Mouse (Mus musculus) layer of hippocampus, adult 2 months (tissue): Measurements from ENCODE around the gene Hoxd12. TPM values are rescaled to one million over a fixed set of nuclear protein-coding genes. Genes with fewer than 3 reads are reported as not detected.
A peak's percentile ranks its signal among the peaks of the same experiment; 100 is the strongest.

Experiments used
- DNase-seq, 2 experiments: peaks; one replicate each; pipeline ENCODE4 v3.0.0; 2022; ENCODE audit warnings: low spot score in 2 of 2
- H3K27ac ChIP-seq: fragments of 200-600 bp; 2 replicates; pipeline ENCODE4 v1.8.1; 2022
- H3K4me3 ChIP-seq: fragments of 200-600 bp; 2 replicates; pipeline ENCODE4 v1.8.1; 2022; ENCODE audit warnings: mild to moderate bottlenecking
- CTCF ChIP-seq: fragments of 200-600 bp; conservative IDR thresholded peaks from 2 replicates; pipeline ENCODE4 v1.8.1; 2022; ENCODE audit warnings: antibody characterized with exemption, mild to moderate bottlenecking, moderate library complexity
- total RNA-seq, 2 experiments: library from RNA; stranded (reverse); gene quantifications; 2 replicates each; pipeline ENCODE4 v1.2.3; 2021

The Hoxd12 gene
- total RNA-seq, 2 experiments from 2014 or later = not detected

DNA sequence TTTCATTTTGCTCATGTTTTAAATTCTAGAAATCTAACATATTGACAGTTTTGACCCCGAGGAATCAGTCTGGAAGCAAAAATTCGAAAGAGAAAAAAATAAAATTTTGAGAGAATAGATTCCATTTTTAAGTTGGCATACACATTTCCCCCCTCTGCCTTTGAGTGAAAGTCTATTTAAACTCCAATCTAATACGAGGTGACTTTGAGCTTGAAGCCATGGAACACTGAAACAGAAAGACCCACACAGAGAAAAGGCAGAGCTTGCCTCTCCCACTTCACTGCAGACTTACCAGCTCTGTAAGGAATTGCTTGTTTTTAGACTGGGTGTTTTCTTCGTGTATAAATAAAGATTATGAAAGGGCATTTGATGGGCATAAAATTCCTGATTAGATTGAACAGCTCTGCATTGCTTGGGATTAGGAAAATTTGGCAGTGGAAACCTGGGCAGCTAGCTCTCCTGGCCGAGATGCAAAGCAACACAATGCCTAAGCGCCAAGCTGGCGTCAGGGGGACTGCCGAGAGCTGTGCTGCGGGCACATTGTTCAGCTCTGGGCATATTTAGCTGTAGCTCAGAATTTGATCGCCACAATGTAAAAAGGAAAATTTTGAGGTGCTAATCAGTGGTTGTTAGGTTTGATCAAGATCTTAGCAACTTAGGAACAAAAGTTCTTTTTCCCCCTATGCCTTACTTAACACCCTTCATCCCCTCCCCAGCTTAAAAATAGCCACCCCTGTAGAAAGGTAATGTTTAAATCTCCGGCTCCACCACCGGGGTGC lies 14.2 kb downstream of the Hoxd12 start:
- Histone ChIP-seq H3K4me3 (no peak overlapping the region), H3K27ac (no peak overlapping the region)
- TF ChIP-seq CTCF = no peak
- no peak for DNase-seq

- no peak for DNase-seq
- no peak overlapping the region for H3K4me3 ChIP-seq
- no peak for TF ChIP-seq CTCF
- no peak overlapping the region for H3K27ac ChIP-seq
These were observed 14.9 kb downstream of the Hoxd12 start for GRCm38 (mm10) chr2:74689574-74690337.

- DNase-seq = no peak
- no peak overlapping the region for H3K4me3 ChIP-seq
- no peak for TF ChIP-seq CTCF
- no peak overlapping the region for H3K27ac ChIP-seq
These were observed 15.5 kb downstream of the Hoxd12 start for GRCm38 (mm10) chr2:74690338-74690716.

- Histone ChIP-seq H3K27ac (no peak within 1 kb of the TSS), H3K4me3 (no peak within 1 kb of the TSS)
- no peak for DNase-seq
- peak; percentile 25; the same call in 1 of the 2 replicates for TF ChIP-seq CTCF
These were observed 16.5 kb downstream of the Hoxd12 start, which contains the start of gene Hoxd10 for GRCm38 (mm10) chr2:74691022-74691951. Gene Hoxd10, plus strand, starts transcription at chr2:74691924.

- no peak overlapping the region for H3K4me3 ChIP-seq
- no peak for DNase-seq
- no peak for TF ChIP-seq CTCF
- H3K27ac ChIP-seq = no peak overlapping the region
These were observed 17.4 kb downstream of the Hoxd12 start for GRCm38 (mm10) chr2:74691995-74692807.

- TF ChIP-seq CTCF = no peak
- no peak overlapping the region for H3K27ac ChIP-seq
- no peak for DNase-seq
- no peak overlapping the region for H3K4me3 ChIP-seq
These were observed 18.1 kb downstream of the Hoxd12 start for GRCm38 (mm10) chr2:74692808-74693431.

DNA sequence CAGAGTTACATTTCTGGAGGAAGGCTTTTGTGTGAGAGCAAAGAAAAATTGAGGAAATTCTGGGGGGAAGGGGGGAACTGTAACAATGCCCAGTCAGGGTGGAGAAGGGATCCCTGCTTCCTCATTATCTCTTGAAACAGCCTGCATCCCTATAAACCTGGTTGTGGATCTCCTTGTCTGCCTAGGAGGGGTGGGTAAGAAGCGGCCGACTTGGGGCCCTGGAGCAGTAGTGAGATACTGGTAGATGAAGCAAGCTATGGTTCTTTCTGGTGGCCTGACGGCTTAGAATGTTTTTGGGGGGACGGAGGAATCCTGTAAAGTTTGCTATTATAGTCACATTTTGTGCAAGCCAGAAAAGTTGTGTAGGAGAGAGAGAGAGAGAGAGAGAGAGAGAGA lies 18.6 kb downstream of the Hoxd12 start:
- H3K4me3 ChIP-seq = no peak overlapping the region
- no peak for DNase-seq
- TF ChIP-seq CTCF = no peak
- H3K27ac ChIP-seq = no peak overlapping the region

GRCm38 (mm10) chr2:74694066-74694465 lies 19.3 kb downstream of the Hoxd12 start:
- no peak for DNase-seq
- Histone ChIP-seq H3K4me3 (no peak overlapping the region), H3K27ac (no peak overlapping the region)
- peak; percentile 45 for TF ChIP-seq CTCF

- no peak for DNase-seq
- TF ChIP-seq CTCF = no peak
- H3K27ac ChIP-seq = no peak overlapping the region
- no peak overlapping the region for H3K4me3 ChIP-seq
These were observed 20.6 kb downstream of the Hoxd12 start for GRCm38 (mm10) chr2:74695383-74695782.

GRCm38 (mm10) chr2:74695813-74696430 lies 21.1 kb downstream of the Hoxd12 start:
- TF ChIP-seq CTCF = no peak
- no peak overlapping the region for H3K27ac ChIP-seq
- no peak for DNase-seq
- H3K4me3 ChIP-seq = no peak overlapping the region
